Mouse (Mus musculus) stomach, postnatal 0 days (tissue): ENCODE results near the gene Mrm3.

ENCODE experiments used
- CTCF ChIP-seq: IDR thresholded peaks from 2 replicates; pipeline ENCODE4 v1.5.1; 2016; ENCODE audit warnings: antibody characterized with exemption, low read depth, mild to moderate bottlenecking, moderate library complexity
- EP300 ChIP-seq: optimal IDR thresholded peaks from 2 replicates; pipeline ENCODE3; 2016; ENCODE audit warnings: antibody characterized with exemption

GRCm38 (mm10) chr11:76279971-76280370, 36.5 kb downstream of the Mrm3 start:
- no peak for TF ChIP-seq CTCF
- TF ChIP-seq EP300, result no peak
